Mouse (Mus musculus) cerebellum, adult 9-10 months (tissue): ENCODE data around the gene Olfr700.
"Not testable (repeated sequence)": the region's sequence is repeated elsewhere in the genome, so short reads cannot be mapped to it uniquely, and the experiment has no call there.

Source experiments
- DNase-seq: peaks from one replicate; pipeline ENCODE4 v3.0.0; 2022

Gene Olfr700

DNA sequence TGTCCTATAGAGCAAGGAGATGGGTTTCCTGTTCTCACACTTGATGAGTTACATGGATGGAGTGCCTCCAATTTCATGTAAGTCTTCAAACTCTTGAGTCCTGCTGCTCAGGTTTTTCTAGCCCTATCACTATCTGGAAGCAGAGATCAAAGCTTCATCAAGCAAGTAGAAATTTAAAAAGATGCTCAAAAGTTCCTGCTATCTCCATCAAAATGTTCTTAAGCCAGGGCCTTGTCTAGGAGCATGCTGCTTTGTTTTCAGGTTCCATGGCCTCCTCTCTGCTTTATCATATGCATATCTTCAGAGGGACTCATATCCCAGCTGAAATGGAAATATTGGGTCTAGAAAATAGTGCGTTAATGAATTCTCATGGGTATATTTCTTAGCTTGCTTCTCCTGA lies at the start of gene Olfr700:
TSS of gene Olfr700 (minus strand) at position 101 of the 400 bp plus-strand sequence.
- DNase-seq, result no peak

- DNase-seq, result no peak
Measured at GRCm38 (mm10) chr7:106843060-106843459, 34.4 kb upstream of the Olfr700 start, which contains the start of gene Olfr703. TSS of gene Olfr703 (plus strand) at chr7:106843360.

DNA sequence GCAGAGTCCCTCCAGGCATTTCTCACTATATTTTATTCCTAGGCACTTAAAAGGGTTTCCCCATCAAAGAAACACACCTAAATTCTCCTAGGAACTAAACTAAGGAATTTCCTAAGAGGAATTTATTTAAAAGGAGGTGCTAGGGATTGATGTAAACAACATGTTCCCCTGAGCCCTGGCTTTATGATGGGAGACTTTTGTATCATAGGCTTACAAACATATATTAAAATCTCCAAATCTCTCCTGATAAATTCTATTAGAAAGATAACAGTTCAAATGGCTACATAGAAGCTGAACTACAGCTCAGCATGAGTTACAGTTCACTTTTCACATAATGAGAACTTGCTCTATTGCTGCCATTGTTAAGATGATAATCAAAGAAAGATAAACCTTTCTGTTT lies 25.2 kb upstream of the Olfr700 start, which contains the start of gene Olfr702:
TSS of gene Olfr702 (minus strand) at position 101 of the 400 bp plus-strand sequence.
- no peak for DNase-seq

DNA sequence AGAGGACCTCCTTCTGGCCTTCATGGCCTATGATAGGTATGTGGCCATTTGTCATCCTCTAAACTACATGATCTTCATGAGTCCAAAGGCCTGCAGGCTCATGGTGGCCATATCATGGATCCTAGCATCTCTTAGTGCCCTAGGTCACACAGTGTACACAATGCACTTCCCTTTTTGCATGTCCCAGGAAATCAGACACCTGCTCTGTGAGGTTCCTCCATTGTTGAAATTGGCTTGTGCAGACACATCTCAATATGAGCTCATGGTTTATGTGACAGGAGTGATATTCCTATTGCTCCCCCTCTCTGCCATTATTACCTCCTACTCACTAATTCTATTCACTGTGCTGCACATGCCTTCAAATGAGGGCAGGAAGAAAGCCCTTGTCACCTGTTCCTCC lies 9.8 kb upstream of the Olfr700 start:
- DNase-seq, result no peak

- DNase-seq, result no peak
Measured at GRCm38 (mm10) chr7:106815775-106816174, 7.1 kb upstream of the Olfr700 start.

- no peak for DNase-seq
Measured at GRCm38 (mm10) chr7:106813829-106814228, 5.2 kb upstream of the Olfr700 start, which contains the start of gene Olfr701. TSS of gene Olfr701 (plus strand) at chr7:106814129.

DNA sequence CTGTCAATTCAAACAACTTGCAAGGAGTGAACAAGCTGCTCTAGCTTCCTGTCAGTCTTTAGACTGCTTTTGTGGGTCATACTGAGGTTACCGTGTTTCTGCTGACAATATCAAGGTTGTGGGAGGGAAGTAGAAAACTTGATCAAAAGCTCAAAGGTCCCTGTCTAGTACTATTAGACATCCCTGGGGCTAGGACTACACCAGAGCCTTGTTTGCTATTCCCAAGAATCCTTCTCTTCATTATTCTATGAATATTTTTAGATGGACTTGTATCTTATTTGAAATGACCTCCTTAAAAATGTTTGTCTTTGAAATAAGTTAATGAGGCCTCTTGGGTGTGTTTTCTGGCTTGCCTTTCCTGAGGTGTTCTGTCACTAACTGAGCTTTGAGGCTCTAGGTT lies 15.5 kb downstream of the Olfr700 start, which contains the start of gene Olfr699:
TSS of gene Olfr699 (minus strand) at position 101 of the 400 bp plus-strand sequence.
- no peak for DNase-seq

- no peak for DNase-seq
Measured at GRCm38 (mm10) chr7:106788330-106788729, 20.3 kb downstream of the Olfr700 start.

GRCm38 (mm10) chr7:106761008-106761407 lies 47.6 kb downstream of the Olfr700 start:
- DNase-seq, result not testable (repeated sequence)

DNA sequence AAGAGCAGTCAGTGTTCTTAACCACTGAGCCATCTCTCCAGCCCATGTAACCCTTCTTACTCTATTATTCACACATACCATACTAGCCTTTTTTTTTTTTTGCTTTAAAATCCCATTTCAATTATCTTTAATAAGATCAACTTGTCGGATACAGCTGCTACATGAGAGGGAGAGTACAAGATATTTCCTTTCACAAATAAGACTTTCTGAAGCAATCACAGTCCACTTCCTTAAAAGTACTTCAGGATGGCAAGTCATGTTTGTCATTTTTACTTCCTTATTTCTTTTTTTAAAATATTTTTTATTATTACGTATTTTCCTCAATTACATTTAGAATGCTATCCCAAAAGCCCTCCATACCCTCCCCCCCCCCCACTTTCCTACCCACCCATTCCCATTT lies 49.8 kb downstream of the Olfr700 start:
- DNase-seq, result no peak
